Mouse (Mus musculus) pancreas, adult 10 weeks (tissue): ENCODE measurements around the gene 4930452B06Rik. TPM values are rescaled to one million over a fixed set of nuclear protein-coding genes. Genes with fewer than 3 reads are reported as not detected.

ENCODE experiments used
- polyA plus RNA-seq: library from polyadenylated mRNA; stranded (reverse); fragments of 350-450 nt; fragmentation: Illumina TruSeq; extraction: RNeasy Lipid Tissue Mini Kit (QIAGEN cat#74804); gene quantifications from one replicate; pipeline ENCODE4 v1.2.3, GENCODE M21; 2015; ENCODE audit warnings: low read depth, low replicate concordance; ENCODE audit not compliant: insufficient read depth

4930452B06Rik gene
- polyA plus RNA-seq = not detected

GRCm38 (mm10) chr14:8665636-8666411 is at the start of gene 4930452B06Rik:
Gene 4930452B06Rik, minus strand, starts transcription at chr14:8666240.

